Mouse (Mus musculus): ENCODE measurements at regions not wholly inside any gene's neighbourhood (a gene's known extent, or its start where the extent isn't known, plus 50 kb on each side); places are given as distances from the start of the nearest gene placed in this dataset.
A peak's percentile ranks its signal among the peaks of the same experiment; 100 is the strongest.

DNA sequence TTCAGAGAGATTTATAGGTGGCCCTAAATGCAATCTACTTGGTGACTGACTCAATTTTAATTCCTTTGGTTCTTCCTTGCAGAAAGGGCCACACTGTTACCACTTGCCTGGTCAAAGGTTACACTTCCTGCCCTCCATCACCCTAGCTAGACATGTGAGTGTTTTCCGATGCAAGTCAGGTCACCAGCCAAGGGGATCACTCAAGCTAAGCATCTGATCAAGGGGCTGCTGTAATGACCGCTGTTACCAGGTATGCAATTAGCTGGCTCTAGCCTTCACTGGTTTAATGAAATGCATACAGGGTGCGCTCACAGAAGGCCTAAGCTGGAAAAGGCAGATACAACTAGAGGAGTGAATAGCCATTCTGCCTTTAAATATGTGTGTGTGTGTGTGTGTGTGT, 105.1 kb downstream of the Mtx2 start:
- no peak for ATAC-seq (replicated peaks in 1 of 2; ENCODE audit: insufficient read depth in 1 of 2, low FRiP score in 2 of 2, low TSS enrichment in 1 of 2, low read depth in 1 of 2, poor library complexity in 2 of 2, severe bottlenecking in 2 of 2)

DNA sequence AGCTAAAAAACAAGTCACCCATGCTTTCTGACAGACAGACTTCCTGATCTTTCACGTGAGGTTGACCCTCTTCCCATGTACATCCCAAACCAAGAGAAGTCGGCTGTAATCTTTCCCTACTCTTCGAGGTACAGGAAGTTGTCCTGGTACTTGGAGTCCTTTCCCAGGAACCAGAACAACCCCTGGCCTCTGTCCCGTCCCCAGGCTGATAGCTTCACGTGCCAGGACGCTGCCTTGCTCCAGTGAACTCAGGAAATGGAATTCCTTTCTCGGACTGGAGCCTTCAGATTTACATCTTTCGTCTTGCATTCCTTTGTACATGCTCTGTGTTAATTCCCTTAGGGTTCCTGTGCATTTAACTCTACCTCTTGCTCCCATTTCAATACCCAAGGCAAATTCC, 107.6 kb downstream of the Mtx2 start:
- ATAC-seq (replicated peaks in 1 of 2; ENCODE audit: insufficient read depth in 1 of 2, low FRiP score in 2 of 2, low TSS enrichment in 1 of 2, low read depth in 1 of 2, poor library complexity in 2 of 2, severe bottlenecking in 2 of 2) = no peak

DNA sequence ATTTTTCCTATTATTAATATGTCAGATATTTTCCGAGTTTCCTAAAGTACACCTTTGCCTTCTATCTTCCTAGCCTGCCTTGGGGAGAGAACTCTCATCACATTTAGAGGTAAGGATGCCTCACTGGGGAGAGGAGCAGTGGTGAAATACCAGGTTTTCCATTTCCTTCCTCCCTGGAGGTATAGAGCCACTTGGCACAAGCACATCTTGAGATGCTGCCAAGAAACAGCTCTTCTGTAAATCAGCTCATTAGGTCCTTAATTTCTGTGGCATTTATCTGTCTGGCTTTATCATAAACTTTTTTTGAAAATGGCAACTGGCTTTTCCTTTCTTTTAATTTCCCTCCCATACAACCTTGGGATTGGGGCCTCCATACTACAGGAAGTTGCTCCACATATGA, 108.2 kb downstream of the Mtx2 start:
- no peak for ATAC-seq (replicated peaks in 1 of 2; ENCODE audit: insufficient read depth in 1 of 2, low FRiP score in 2 of 2, low TSS enrichment in 1 of 2, low read depth in 1 of 2, poor library complexity in 2 of 2, severe bottlenecking in 2 of 2)

DNA sequence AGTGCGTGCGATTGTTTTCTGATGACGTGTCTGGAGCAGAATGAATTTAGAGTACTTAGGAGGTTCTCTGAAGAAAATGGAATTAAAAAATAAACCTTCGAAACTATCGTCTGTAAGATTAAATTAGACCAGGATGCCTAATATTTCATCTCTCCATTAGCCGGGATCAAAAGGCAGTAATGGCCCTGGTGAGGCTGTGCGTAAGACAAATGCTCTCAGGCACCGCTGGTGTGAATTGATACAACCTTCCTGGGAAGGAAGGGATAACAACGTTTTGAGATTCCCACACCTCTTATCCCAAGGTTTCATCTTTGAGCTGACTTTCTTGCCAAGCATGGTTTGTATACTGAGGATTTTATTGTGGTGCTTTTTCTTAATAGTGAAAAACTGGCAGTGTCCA, 113.1 kb downstream of the Mtx2 start:
- ATAC-seq (replicated peaks in 1 of 2; ENCODE audit: insufficient read depth in 1 of 2, low FRiP score in 2 of 2, low TSS enrichment in 1 of 2, low read depth in 1 of 2, poor library complexity in 2 of 2, severe bottlenecking in 2 of 2) = no peak

DNA sequence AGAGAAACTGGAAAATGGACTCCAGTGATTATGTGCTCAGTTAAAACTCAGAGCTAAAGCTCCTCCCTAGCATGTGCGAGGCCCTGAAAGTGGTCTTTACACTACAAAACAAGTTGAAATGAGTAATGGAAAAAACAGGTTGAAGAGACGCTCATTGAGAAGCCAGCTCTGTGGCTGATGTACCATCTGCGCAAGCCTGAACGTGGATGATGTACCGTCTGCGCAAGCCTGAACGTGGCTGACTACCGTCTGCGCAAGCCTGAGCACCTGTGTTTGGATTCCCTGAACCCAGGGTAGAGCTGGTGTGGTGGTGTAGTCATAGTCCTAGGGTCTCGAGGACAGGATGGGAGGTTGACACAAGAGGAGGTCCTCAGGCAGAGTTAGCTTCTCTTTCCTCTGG, 116.4 kb downstream of the Mtx2 start:
- no peak for ATAC-seq (replicated peaks in 1 of 2; ENCODE audit: insufficient read depth in 1 of 2, low FRiP score in 2 of 2, low TSS enrichment in 1 of 2, low read depth in 1 of 2, poor library complexity in 2 of 2, severe bottlenecking in 2 of 2)

DNA sequence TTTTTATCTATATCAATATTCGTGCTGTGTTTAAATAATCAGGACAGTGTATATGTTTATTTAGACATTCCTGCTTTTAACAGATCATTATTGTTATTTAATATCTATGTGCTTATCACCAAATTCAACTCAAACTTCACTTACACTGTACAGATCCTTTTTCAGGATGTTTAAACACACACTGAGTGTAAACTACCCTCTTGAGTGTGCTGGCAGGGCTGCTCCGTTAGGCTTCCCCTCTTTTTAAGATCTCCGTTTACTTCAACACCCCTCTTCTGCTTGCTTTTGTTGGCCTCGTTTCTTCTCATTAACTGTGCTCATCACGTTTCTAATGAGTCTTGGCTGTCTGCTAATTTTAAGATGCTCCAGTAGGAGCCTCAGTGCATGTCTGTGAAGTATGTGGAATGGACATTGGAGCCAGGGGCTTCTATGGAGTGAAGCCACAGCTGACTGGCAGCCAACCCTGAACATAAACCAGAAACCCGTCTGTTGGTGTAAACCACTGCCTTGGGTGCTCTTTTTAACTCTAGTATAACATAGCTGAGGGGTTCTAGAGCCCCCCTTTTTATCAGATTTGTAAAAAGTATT, 117.1 kb downstream of the Mtx2 start:
- no peak for ATAC-seq (replicated peaks in 1 of 2; ENCODE audit: insufficient read depth in 1 of 2, low FRiP score in 2 of 2, low TSS enrichment in 1 of 2, low read depth in 1 of 2, poor library complexity in 2 of 2, severe bottlenecking in 2 of 2)

DNA sequence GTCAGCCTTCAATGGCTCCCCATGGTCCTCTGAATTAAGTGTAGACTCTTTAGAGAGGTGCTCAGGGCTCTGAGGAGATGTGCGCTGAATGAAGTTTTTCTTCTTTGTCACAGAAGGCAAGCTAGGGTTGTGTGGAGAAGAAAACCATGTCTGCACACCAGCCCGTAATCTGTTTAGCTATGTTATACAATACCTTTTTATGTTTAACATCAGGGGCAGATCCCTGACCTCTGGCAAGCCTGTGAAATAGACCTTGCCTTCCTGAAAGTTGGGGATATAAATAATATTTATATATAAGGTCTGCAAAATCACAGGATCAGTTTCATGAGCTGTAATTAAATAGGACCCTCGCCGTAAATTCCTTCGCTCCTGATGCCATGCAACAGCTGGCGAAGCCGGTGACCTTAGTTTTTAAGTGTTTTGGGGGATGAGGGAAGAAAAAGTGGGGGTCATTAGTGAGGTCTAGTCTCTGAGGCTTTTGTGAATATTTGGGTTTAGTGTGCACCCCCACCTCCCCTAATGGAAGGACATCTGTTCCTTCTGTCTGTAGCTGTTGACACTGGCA, 119.7 kb downstream of the Mtx2 start:
- ATAC-seq (replicated peaks in 1 of 2; ENCODE audit: insufficient read depth in 1 of 2, low FRiP score in 2 of 2, low TSS enrichment in 1 of 2, low read depth in 1 of 2, poor library complexity in 2 of 2, severe bottlenecking in 2 of 2) = no peak

DNA sequence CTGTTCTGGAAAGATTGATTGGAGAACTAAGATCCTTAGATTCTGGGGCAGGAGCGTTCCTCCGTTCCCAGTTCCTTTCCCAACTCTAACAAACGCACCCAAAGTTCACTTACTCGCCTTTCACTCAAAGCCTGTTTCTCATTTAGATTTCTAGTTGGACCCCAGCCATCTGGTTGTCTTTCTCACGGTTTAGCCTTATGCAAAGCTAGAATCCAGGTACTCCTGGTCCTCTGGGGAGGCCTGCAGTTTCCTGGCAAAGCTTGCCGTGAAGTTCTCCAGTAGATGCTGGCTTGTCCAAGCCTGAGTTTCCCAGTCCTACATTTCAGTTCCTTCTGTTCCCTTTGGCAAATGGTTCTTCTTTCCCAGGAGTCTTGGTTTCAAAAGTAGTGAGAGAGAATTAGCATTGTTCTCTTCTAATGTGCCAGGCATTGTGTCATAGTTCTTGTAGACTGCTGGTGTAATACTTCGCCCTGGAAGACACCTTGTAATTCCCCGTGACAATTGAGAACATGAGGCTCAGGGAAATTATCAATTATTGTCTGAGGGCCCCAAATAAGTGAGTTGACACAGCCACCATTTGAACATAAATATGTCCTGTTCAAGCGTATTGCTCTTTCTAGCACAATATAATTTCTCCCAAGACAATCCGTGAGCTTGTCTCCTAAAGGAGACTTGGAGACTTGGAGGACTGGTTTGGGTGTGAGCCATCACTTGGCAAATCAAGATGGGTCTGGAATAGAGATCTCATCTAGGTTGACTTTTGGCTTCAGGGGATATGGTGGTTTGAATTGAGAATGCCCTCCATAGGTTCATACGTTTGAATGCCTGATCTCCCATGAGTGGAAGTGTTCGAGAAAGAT, 126.0 kb downstream of the Mtx2 start:
- no peak for ATAC-seq (replicated peaks in 1 of 2; ENCODE audit: insufficient read depth in 1 of 2, low FRiP score in 2 of 2, low TSS enrichment in 1 of 2, low read depth in 1 of 2, poor library complexity in 2 of 2, severe bottlenecking in 2 of 2)

DNA sequence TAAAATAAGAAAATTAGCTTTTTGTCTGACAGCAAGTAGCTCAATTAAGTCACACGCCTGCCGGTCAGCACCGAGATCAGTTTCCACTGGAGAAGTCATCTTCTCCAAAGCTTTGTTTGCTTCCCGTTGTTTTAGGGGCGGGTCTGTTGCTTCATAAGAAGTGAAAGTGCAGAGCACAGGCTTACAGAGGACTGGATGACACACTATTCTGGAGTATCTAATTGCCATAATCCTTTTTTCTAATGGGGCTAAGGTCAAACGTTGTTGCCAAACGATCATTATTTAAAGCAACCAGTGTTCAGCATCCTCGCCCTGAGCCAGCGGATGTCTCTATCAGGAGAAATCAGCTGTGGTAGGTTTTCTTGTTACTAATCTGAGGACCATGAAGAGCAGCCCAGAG, 128.5 kb downstream of the Mtx2 start:
- ATAC-seq (replicated peaks in 1 of 2; ENCODE audit: insufficient read depth in 1 of 2, low FRiP score in 2 of 2, low TSS enrichment in 1 of 2, low read depth in 1 of 2, poor library complexity in 2 of 2, severe bottlenecking in 2 of 2) = no peak

DNA sequence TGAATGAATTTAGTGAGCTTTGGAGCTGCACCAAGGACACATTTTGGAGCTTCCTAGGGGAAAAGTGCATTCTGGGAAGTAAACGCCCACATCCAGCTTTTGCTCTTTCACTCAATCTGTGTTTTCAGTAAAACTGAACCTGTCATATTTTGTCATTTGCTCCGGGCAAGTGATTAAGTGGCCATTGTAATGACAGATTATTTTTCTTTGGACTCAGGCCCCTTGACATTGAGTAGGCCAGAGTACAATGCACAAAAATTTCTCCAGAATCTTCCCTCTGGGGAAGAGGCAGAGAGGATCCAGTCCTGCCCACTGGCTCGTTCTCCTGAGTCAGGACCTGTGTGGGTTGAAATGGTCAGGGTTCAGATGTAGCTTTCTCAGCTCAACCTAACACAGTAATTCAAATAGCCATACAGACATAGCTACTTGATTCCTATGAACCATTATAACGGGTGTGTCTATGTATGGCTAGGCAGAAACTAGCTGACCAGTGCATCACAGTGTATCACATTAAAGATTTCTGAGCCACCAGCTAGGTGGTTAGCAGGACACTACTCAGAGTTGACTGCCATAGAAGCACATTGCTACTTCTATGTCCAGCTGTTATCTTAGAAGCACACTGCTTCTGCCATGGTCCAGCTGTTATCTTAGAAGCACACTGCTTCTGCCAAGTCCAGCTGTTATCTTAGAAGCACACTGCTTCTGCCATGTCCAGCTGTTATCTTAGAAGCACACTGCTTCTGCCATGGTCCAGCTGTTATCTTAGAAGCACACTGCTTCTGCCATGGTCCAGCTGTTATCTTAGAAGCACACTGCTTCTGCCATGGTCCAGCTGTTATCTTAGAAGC, 129.9 kb downstream of the Mtx2 start:
- no peak for ATAC-seq (replicated peaks in 1 of 2; ENCODE audit: insufficient read depth in 1 of 2, low FRiP score in 2 of 2, low TSS enrichment in 1 of 2, low read depth in 1 of 2, poor library complexity in 2 of 2, severe bottlenecking in 2 of 2)

DNA sequence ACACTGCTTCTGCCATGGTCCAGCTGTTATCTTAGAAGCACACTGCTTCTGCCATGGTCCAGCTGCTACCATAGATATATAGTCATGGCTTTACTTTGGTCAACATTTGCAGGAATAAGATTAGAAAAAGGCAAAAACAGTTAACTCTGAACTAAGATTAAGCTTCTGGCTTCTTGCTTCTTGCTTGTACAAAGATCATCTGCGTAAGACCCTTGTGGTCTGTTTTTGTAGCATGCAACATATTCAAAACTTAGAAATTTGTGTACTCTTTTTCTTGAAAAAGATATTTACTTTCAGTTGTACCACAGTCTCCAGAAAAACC, 130.5 kb downstream of the Mtx2 start:
- ATAC-seq (replicated peaks in 1 of 2; ENCODE audit: insufficient read depth in 1 of 2, low FRiP score in 2 of 2, low TSS enrichment in 1 of 2, low read depth in 1 of 2, poor library complexity in 2 of 2, severe bottlenecking in 2 of 2) = no peak

DNA sequence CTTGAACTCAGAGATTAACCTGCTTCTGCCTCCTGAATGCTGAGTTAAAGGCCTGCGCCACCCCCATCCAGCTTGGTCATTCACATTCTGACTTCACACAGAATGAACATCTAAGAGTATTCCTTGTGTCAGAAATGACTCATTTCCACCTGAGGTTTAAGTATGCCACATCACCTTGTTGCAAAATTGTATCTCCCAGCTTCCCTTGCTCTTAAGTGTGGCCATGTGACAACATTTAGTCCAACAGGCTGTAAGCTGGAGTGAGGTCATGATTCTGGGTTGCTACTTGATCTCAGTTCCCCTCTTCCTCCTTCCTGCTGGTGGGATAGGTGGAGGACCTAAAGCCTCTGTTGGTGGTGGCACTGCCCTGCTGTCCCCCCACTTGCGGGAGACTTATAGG, 131.0 kb downstream of the Mtx2 start:
- ATAC-seq (replicated peaks in 1 of 2; ENCODE audit: insufficient read depth in 1 of 2, low FRiP score in 2 of 2, low TSS enrichment in 1 of 2, low read depth in 1 of 2, poor library complexity in 2 of 2, severe bottlenecking in 2 of 2) = no peak

DNA sequence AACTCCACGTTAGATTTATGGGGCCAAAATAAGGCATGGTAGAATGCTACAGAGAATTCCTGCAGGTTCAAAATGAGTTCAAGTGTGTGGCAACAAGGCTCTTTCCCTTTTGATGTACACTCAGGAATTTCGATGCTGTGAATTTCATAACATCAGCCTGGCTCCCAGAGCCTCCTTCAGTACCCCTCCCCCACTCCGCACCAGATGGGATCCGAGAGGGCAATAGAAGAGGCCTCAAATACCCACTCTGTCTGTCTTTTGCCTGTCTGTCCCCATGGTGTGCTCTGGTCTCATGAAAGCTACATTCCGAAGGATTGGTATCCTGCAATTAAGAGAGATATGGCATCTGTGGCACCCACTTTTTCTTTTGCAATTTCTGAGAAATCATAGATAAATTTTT, 134.3 kb downstream of the Mtx2 start:
- ATAC-seq (replicated peaks in 1 of 2; ENCODE audit: insufficient read depth in 1 of 2, low FRiP score in 2 of 2, low TSS enrichment in 1 of 2, low read depth in 1 of 2, poor library complexity in 2 of 2, severe bottlenecking in 2 of 2) = no peak

DNA sequence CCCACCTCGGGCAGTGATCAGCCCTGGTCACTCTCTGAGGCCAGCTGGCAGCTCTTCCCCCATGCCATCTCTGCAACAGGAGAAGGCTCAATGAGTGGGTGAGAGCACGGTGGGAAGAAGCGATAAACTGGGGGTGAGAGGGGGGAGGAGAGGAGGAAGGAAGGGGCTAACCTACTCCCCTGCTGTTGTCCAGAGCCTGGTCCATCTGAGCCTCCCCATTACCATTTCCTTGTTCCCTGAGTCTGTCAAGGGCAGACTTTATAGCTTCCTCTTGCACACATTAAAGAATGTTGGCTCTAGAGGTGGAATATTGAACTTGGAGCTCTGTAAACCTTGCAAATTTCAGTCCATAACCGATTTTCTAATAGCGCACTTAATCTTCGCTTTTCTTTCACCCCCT, 136.8 kb downstream of the Mtx2 start:
- no peak for ATAC-seq (replicated peaks in 1 of 2; ENCODE audit: insufficient read depth in 1 of 2, low FRiP score in 2 of 2, low TSS enrichment in 1 of 2, low read depth in 1 of 2, poor library complexity in 2 of 2, severe bottlenecking in 2 of 2)

DNA sequence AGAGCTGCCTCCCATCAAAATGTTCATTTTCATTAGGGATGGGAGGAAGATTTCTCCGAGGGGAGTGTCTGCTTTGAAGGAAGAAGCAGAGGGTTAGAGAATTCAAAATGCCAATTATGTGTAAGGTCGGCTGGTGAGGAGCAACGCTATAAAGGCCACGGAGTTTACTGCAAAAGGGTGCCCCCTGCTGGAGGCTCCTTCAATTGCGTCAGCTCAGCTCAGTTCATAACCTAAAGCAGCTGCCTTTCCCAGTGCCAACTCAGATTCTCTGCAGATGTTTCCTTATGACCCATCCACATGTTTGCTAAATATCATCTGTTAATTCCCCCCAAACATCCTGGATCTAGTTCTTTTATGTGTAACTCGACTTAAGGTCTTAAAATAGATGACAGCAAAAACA, 138.8 kb downstream of the Mtx2 start:
- ATAC-seq (replicated peaks in 1 of 2; ENCODE audit: insufficient read depth in 1 of 2, low FRiP score in 2 of 2, low TSS enrichment in 1 of 2, low read depth in 1 of 2, poor library complexity in 2 of 2, severe bottlenecking in 2 of 2) = peak; percentile 80 to 87

DNA sequence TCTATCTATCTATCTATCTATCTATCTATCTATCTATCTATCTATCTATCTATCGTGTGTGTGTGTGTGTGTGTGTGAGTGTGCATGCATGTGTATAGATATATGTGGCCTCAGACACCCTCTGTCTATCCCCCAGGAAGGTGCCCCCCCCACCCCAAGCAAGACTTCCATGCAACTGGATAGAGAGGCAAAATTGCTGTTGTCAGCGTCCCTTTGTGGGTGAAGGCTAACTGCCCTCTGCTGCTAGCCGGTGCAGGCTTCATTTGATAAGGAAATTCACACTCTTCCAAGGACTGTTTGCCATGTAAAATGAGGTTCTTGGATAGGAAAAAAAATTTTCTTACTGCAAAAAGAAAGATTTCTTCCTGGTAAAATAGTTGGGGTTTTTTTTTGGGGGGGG, 139.4 kb downstream of the Mtx2 start:
- ATAC-seq (replicated peaks in 1 of 2; ENCODE audit: insufficient read depth in 1 of 2, low FRiP score in 2 of 2, low TSS enrichment in 1 of 2, low read depth in 1 of 2, poor library complexity in 2 of 2, severe bottlenecking in 2 of 2) = no peak

DNA sequence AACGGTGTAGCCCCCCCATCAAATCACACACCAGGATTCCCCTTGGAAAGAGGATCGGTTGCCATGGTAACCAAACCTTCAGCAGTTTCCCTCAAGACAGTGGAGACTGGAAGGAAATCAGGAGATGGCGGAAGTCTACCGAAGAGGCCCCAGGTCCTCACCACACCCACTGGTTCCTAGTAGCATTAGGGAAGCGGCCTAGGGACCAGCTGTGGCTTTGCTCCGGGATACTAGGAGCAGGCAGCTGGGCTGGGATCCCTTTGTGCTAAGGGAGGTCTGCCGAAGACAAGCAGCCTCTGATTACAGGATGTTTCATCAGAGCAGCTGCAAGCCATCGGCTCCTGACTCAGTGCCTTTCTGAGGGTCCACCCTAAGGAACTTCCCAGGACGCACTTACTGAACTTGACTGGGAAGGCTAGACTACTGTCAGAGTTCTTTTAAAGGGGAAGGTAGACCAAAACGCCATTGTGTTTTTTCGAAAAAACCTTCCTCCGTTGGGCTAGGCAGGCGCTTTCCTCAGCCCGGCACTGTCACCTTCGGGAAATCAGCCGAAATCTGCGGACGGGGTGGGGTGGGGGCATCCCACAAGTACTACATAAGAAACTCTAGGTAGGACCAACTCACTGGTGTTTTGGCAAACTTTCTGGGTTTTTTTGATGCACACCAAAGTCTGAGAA, 139.9 kb downstream of the Mtx2 start:
- ATAC-seq (replicated peaks in 1 of 2; ENCODE audit: insufficient read depth in 1 of 2, low FRiP score in 2 of 2, low TSS enrichment in 1 of 2, low read depth in 1 of 2, poor library complexity in 2 of 2, severe bottlenecking in 2 of 2) = no peak

All from hematopoietic stem cell, adult 5-6 weeks (primary cell).